Mouse (Mus musculus) cerebellum, adult 8-10 months (tissue): ENCODE measurements around the gene Tiam2.

ENCODE experiments used
- DNase-seq: peaks from one replicate; pipeline ENCODE4 v3.0.0; 2022

The Tiam2 gene

GRCm38 (mm10) chr17:3397836-3398235, 71.5 kb downstream of the Tiam2 start:
- no peak for DNase-seq

GRCm38 (mm10) chr17:3405350-3406073, 79.1 kb downstream of the Tiam2 start:
- DNase-seq: no peak

GRCm38 (mm10) chr17:3407051-3407450, 80.7 kb downstream of the Tiam2 start:
- DNase-seq: no peak

GRCm38 (mm10) chr17:3410307-3410706, 83.9 kb downstream of the Tiam2 start:
- DNase-seq: no peak

GRCm38 (mm10) chr17:3412771-3413170, 86.4 kb downstream of the Tiam2 start:
- no peak for DNase-seq

GRCm38 (mm10) chr17:3415580-3415979, 89.2 kb downstream of the Tiam2 start:
- peak; percentile 54 for DNase-seq

- no peak for DNase-seq
Observed at GRCm38 (mm10) chr17:3416401-3416800, 90.0 kb downstream of the Tiam2 start.

- no peak for DNase-seq
Observed at GRCm38 (mm10) chr17:3419368-3419928, 93.1 kb downstream of the Tiam2 start.

GRCm38 (mm10) chr17:3420148-3420547, 93.8 kb downstream of the Tiam2 start:
- DNase-seq: no peak

- no peak for DNase-seq
Observed at GRCm38 (mm10) chr17:3423416-3423815, 97.0 kb downstream of the Tiam2 start.

GRCm38 (mm10) chr17:3428659-3429058, 102.3 kb downstream of the Tiam2 start:
- DNase-seq: no peak

- no peak for DNase-seq
Observed at GRCm38 (mm10) chr17:3432590-3433498, 106.5 kb downstream of the Tiam2 start.

GRCm38 (mm10) chr17:3433521-3434271, 107.3 kb downstream of the Tiam2 start:
- DNase-seq: no peak

GRCm38 (mm10) chr17:3435299-3435698, 108.9 kb downstream of the Tiam2 start:
- DNase-seq: no peak

GRCm38 (mm10) chr17:3436841-3437515, 110.6 kb downstream of the Tiam2 start:
- DNase-seq: no peak

- no peak for DNase-seq
Observed at GRCm38 (mm10) chr17:3442526-3443401, 116.4 kb downstream of the Tiam2 start.

GRCm38 (mm10) chr17:3446191-3446950, 120.0 kb downstream of the Tiam2 start:
- DNase-seq: peak; percentile 16

GRCm38 (mm10) chr17:3448725-3449124, 122.4 kb downstream of the Tiam2 start:
- peak; percentile 58 for DNase-seq

GRCm38 (mm10) chr17:3451077-3451476, 124.7 kb downstream of the Tiam2 start:
- DNase-seq: peak; percentile 11

- no peak for DNase-seq
Observed at GRCm38 (mm10) chr17:3452571-3453311, 126.4 kb downstream of the Tiam2 start.
